Mouse (Mus musculus) embryonic fibroblast, embryonic 13.5 days (primary cell): ENCODE measurements around the gene Spp2.

Experiments used
- CTCF ChIP-seq: IDR thresholded peaks from 2 replicates; pipeline ENCODE4 v1.5.1; 2011; ENCODE audit warnings: mild to moderate bottlenecking, control low read depth, low read length, moderate library complexity, borderline replicate concordance; ENCODE audit not compliant: insufficient read depth
- POLR2A ChIP-seq: IDR thresholded peaks from 2 replicates; pipeline ENCODE4 v1.6.1; 2011; ENCODE audit warnings: low read depth, mild to moderate bottlenecking, control low read depth, low read length, moderate library complexity

- TF ChIP-seq CTCF (no peak), POLR2A (no peak)
Measured at GRCm38 (mm10) chr1:88461096-88461495, 54.3 kb downstream of the Spp2 start.
